Mouse (Mus musculus) gastrocnemius, adult 2 months (tissue): ENCODE data around the gene Phyh. TPM values are rescaled to one million over a fixed set of nuclear protein-coding genes. Genes with fewer than 3 reads are reported as not detected.

ENCODE experiments used
- DNase-seq: peaks from one replicate; pipeline ENCODE4 v3.0.0; 2022
- H3K27ac ChIP-seq: fragments of 200-600 bp; 2 replicates; pipeline ENCODE4 v1.8.1; 2022; ENCODE audit warnings: mild to moderate bottlenecking
- H3K4me3 ChIP-seq: fragments of 200-600 bp; 2 replicates; pipeline ENCODE4 v1.8.1; 2022; ENCODE audit warnings: mild to moderate bottlenecking, moderate library complexity
- CTCF ChIP-seq: fragments of 200-600 bp; IDR thresholded peaks from 2 replicates; pipeline ENCODE4 v1.8.1; 2022; ENCODE audit warnings: antibody characterized with exemption, mild to moderate bottlenecking, moderate library complexity
- intact Hi-C: fragments of 180-260 bp; cut with DNase I; formaldehyde crosslinking; loops from one replicate; pipeline ENCODE4 v1.15.1; 2025
- long read RNA-seq, 2 experiments: library from polyadenylated mRNA; stranded (forward); transcript quantifications; one replicate each; pipeline ENCODE4 v2.0.0; 2021
- total RNA-seq, 2 experiments: library from RNA; stranded (reverse); gene quantifications; 2 replicates each; pipeline ENCODE4 v1.2.3; 2021

Phyh gene
- 100 to 1,000 TPM; 179 to 280 TPM for total RNA-seq
- long read RNA-seq, experiment 1, transcript Phyh-201 (9 exons, 1,438 nt), result major isoform, 239 of 270 reads
- long read RNA-seq, experiment 1, partial matches to known transcripts, result 2 of 270 reads
- long read RNA-seq, experiment 1, other reads (novel, unspliced or antisense), result 29 of 270 reads
- long read RNA-seq, experiment 2, transcript Phyh-201 (9 exons, 1,438 nt), result major isoform, 319 of 345 reads
- long read RNA-seq, experiment 2, partial matches to known transcripts, result 2 of 345 reads
- long read RNA-seq, experiment 2, other reads (novel, unspliced or antisense), result 24 of 345 reads

DNA sequence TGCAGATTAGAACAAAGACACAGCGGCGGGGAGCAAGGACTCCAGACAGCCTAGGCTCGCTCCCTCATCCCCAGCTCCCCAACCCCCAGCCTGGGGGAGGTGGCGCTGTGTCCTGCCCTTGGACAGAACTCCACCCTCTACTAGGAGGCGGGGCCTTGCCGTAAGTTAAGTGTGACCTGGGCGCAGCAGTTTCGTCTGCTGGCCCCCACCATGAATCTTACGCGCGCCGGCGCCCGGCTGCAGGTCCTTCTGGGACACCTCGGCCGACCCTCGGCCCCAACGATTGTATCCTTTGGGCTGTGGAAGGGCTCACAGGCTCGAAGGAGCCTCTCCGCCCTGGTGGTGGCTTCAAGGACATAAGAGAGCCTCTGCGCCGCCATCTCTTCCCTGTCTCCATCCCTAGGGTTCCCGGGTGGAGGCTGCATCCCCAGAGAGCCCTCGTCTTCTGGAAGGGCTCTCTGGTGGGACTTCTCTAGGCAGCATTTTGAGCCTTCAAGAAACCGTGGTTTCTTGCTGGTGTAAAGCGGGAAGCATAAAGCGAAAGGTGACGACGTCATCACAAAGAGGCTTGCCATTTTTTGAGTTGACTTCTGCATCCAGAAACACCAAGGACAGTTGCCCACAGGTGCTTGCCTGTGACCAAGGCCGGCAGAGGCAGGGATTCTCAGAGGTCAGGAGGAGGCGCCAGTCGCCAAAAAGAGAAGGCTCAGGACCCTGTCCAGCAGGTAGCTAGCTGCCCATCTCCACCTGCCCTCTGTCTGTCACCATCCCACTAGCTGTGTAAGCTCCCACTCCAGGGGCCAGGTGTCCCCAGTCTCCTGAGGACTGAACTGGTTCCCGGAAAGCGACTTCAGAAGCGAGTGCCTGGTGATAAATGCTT, at the start of gene Phyh:
Phyh (plus strand) TSS at position 160 of the 880 bp plus-strand sequence.
- DNase-seq, result peak; percentile 94
- H3K4me3 ChIP-seq, result peak within 1 kb of the TSS; percentile 80
- intact Hi-C loops, result loop anchor here (5.0 kb wide), 2 partner anchors 93 to 533 kb away; partner anchors contain the start of gene Mcm10
- TF ChIP-seq CTCF, result peak; percentile 49
- peak within 1 kb of the TSS; percentile 97 for H3K27ac ChIP-seq

DNA sequence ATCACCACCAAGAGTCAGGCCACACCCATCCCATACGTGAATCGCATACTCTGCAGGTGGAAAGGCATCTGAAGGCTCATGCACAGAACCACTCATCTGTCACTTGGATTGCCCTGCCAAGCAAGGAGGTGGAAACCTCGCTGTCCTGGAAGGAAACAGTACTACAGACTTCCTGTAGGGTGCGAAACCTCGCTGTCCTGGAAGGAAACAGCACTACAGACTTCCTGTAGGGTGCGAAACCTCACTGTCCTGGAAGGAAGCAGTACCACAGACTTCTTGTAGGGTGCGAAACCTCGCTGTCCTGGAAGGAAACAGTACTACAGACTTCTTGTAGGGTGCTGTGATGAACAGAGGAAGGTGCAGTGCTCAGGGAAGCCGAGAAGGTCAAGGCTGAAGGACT, 46.1 kb upstream of the Phyh start:
- intact Hi-C loops, result no loop called here
- H3K27ac ChIP-seq, result no peak overlapping the region
- TF ChIP-seq CTCF, result no peak
- no peak overlapping the region for H3K4me3 ChIP-seq
- no peak for DNase-seq

DNA sequence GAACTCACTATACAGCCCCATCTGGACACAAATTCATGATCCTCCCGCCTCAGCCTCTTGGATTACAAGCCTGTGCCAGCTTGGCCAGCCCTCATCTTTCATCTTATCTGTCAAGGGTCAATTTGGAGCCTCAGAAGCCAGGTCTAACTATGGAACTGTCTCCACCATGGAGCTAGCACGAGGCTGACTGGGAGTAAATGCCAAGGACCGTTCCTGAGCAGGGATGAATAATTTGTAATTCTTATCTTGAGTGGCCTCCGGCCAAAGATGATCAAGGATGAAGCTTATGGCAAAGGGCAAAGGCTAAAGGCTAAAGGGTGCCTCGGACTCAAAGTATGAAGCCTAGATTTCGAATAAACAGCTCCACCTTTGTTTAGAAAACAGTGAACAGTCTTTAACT, 45.5 kb upstream of the Phyh start:
- Histone ChIP-seq H3K4me3 (no peak overlapping the region), H3K27ac (no peak overlapping the region)
- no peak for DNase-seq
- no peak for TF ChIP-seq CTCF
- intact Hi-C loops, result no loop called here

DNA sequence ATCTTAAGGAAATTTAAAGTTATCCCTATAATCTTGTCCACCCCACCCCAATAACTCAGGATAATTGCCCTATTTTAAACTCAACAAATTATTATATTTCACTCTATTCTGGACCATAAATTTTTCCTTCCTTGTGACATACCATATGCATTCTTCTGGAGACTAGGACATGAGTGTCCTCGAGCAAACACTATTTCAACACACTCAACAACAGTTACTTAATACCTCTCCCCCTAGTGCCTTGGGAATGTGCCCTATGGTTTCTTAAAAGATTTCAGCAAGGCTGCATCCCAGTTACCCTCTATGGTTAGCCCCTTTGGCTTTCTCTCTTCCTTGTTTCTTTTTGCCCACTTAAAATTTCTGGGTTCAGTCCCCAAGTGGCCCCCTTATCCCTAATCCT, 43.7 kb upstream of the Phyh start:
- no peak for TF ChIP-seq CTCF
- no peak overlapping the region for H3K27ac ChIP-seq
- no peak overlapping the region for H3K4me3 ChIP-seq
- intact Hi-C loops, result no loop called here
- DNase-seq, result no peak

DNA sequence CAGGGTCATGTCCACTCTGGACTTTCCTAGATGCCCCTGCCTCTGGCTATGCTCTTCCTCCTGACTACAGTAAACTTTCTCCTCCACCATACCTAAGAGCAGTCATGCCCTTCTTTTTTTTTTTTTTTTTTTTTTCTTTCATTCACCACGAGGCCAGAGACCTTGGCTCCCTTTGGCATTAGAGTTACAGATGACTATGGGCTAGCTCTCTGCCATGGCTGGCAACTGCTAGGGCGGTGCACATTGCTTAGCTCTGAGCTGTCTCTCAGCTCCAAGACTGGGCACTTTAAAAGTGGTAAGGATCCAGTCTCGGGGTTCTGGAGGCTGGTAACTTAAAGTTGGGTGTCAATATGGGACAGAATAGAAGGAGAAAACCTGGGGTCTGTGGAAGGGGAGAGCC, 42.7 kb upstream of the Phyh start:
- H3K4me3 ChIP-seq, result no peak overlapping the region
- DNase-seq, result no peak
- no peak for TF ChIP-seq CTCF
- no peak overlapping the region for H3K27ac ChIP-seq
- intact Hi-C loops, result no loop called here

DNA sequence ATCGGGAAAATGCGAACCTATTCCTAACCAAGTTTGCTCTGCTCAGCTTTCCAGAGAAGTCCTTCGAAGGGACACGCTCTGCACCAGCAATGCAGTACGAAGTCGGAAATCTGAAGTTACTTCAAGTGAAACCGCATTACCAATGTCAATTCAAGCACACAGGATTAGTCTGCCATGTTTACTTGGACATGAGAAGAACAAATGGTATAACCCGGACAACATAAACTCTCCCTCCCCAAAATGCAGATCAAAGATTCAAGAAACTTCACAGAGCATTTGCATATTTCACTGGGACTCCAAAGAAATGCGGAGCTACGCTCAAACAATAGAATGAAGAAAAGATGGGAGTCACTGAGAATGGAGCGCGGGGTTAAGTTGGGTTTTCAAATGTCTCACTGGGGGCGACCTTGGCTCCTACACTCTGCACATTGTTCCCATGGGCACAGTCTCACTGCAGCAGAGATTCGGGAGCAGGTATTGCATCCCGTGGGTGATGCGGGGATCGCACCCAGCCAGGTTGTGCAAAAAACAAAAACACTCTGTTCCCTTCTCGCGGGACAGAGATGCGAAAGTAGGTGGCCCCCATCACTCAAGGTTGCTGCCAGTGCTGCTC, 38.0 kb upstream of the Phyh start:
- no peak for DNase-seq
- intact Hi-C loops, result no loop called here
- Histone ChIP-seq H3K4me3 (peak overlapping the region; percentile 99), H3K27ac (peak overlapping the region; percentile 99)
- TF ChIP-seq CTCF, result no peak

DNA sequence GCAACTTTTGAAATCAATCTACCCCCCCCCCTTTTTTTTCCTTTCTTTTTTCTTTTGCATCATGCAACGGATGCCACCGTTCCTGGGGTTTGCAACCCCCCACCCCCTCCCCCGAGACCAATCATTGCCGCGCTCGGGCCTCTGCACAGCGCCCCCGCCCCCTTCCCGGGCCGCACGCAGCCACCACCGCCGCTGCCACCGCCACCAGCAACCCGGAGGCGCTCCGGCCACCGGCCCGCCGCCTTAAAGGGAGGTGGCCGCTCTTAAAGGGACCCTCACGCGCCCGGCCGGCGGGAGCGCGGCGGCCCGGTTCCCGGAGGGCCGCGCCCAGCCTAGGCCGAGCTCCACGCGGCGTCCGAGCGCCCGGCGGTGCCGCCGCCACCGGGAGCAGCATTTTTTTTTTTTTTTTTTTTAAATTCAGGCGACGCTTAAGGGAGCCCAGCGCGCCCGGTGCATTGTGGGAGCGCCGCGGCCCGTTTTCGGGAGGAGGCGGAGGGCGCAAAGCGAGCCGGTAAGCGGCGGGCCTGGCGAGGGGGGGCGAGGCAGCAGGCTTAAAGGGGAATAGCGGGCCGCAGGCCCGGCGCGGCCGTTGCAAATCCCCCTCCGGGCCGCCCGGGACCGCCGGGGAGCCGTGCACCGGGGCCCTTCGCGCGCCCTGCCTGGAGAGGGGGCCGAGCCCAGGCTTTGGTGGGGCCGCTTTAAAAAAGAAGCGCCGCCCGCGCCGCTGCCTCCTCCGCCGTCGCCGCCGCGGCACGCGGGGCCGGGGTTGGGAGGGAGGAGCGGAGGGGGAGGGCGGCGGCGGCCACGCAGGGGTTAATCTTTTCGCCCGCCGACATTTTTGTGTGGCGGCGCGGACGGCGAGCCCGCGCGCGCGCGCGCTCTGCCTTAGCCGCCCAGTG, 37.2 kb upstream of the Phyh start, which contains the start of gene Sephs1:
Sephs1 (plus strand) TSS at position 215 of the 899 bp plus-strand sequence.
- Histone ChIP-seq H3K4me3 (peak within 1 kb of the TSS; percentile 99), H3K27ac (peak within 1 kb of the TSS; percentile 99)
- TF ChIP-seq CTCF, result 0 out of 2 replicates have a peak, but pooled peaks have one; percentile 6
- intact Hi-C loops, result no loop called here
- DNase-seq, result peak; percentile 93

DNA sequence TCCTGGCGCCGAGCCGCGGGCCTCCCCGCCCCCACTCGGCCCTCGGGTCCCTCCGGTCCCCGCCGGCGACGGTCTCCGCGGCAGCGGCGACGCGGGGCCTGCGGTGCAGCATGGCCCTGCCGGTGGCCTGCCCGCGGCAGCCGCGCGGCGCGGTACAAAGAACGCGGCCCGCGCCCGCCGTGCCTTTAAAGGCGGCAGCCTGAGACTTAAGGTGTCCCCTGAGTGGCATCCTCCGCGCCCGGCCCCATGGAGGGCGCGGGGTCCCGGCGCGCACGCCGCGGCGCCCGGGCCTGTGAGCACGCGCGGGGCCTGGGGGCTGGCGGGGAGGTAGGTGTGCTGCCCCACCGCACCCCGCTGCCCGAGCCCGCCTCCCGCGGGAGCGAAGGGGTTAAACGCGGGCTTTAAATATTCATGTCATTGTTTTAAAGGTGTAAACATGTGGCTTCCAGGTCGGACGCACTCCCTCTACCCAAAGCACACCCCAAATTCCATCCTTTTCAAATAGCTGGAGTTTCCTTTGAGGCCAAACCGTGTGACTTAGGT, 36.5 kb upstream of the Phyh start:
- peak overlapping the region; percentile 99 for H3K27ac ChIP-seq
- TF ChIP-seq CTCF, result no peak
- H3K4me3 ChIP-seq, result peak overlapping the region; percentile 99
- intact Hi-C loops, result no loop called here
- no peak for DNase-seq

DNA sequence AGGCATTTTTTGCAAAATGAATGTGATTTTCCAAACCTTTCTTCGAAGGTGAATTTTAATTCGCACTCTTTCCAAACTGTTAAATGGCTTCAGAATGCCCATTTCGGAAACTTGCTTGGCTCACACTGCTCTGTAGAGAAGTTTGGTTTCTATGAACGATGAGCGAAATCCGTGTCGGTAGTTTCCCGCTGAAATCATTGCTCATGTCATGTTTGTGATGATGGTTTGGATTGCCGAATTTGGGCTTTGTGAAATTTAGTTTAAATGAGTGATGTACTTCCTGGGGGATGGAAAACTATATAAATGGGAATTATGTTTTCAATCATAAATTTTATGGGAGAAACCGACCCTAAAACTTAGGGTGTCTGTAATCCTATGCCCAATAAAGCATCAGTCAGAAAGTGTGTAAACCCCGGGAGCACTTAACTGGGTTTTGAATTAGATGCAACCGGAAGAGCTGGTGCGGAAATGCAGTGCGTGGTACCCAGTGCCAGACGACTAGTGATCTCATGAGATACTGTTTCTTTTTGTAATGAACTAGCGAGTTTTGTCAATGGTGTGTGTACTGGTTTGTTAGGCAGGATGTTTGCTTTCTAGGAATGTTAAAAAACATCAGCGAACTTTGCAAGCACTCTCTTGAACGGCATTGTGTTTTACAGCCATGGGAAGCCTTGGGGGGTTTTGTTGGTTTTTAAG, 35.7 kb upstream of the Phyh start:
- intact Hi-C loops, result no loop called here

DNA sequence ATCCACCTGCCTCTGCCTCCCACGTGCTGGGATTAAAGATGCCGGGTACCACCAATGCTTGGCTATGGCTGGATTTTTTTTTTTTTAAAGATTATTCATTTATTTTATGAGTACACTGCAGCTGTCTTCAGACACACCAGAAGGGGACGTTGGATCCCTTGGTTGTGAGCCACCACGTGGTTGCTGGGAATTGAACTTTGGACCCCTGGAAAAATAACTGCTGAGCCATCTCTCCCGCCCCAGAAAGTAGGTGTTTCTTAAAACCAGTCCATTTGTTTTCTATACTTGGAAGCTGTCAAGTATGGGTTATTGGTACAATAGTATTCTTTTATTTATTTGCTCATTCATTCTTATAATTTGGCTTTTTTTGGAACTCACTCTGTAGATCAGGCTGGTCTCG, 31.9 kb upstream of the Phyh start:
- intact Hi-C loops, result no loop called here
- no peak for DNase-seq
- TF ChIP-seq CTCF, result no peak
- Histone ChIP-seq H3K27ac (no peak overlapping the region), H3K4me3 (no peak overlapping the region)

More for the DNA sequence above, 35.7 kb upstream of the Phyh start:
- H3K27ac ChIP-seq, result peak overlapping the region; percentile 99; the same call in 1 of the 2 replicates
- DNase-seq, result no peak
- H3K4me3 ChIP-seq, result peak overlapping the region; percentile 99
- no peak for TF ChIP-seq CTCF

DNA sequence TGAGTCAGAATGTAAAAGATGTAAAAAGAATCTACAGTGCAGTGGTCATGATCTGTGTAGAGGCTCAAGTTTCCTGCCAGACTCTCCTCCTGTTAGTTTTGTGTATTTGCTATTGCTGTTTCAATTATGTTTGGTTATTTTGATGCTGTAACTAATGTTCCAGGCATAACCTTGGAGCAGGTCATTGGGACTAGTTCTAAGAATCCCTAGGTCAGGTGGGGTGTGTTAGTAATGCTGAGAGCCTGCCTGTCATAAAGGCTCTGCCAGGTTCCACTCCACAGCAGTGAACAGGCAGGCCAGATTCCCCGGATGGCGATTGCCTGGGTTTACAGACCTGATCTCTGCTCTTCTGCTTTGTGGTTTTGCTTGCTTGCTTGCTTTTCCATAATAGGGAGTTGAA, 23.2 kb upstream of the Phyh start:
- H3K27ac ChIP-seq, result no peak overlapping the region
- TF ChIP-seq CTCF, result no peak
- no peak overlapping the region for H3K4me3 ChIP-seq
- intact Hi-C loops, result no loop called here
- DNase-seq, result no peak
